Mouse (Mus musculus) liver, embryonic 13.5 days (tissue): ENCODE data around the gene Hydin. TPM values are rescaled to one million over a fixed set of nuclear protein-coding genes. Genes with fewer than 3 reads are reported as not detected.

Experiments
- ATAC-seq: fragments of 200-750 bp; cut with Nextera tagmentation; 2 replicates; pipeline ENCODE4 v1.8.0; 2017; ENCODE audit warnings: low read depth, mild to moderate bottlenecking, moderate number of reproducible peaks, moderate library complexity
- DNase-seq: peaks from one replicate; pipeline ENCODE4 v3.0.0; 2022
- H3K27ac ChIP-seq: fragments of 300-500 bp; sonication (generic); 2 replicates; pipeline ENCODE4 v1.5.1; 2015; ENCODE audit warnings: moderate library complexity, mild to moderate bottlenecking, inconsistent platforms
- H3K27me3 ChIP-seq: fragments of 300-500 bp; sonication (generic); 2 replicates; pipeline ENCODE4 v1.6.1; 2015; ENCODE audit warnings: mild to moderate bottlenecking, inconsistent platforms
- H3K36me3 ChIP-seq: fragments of 300-500 bp; sonication (generic); 2 replicates; pipeline ENCODE4 v1.6.1; 2015; ENCODE audit warnings: mild to moderate bottlenecking, inconsistent platforms
- H3K4me1 ChIP-seq: fragments of 300-500 bp; sonication (generic); replicated peaks from 2 replicates; pipeline ENCODE4 v1.6.1; 2015; ENCODE audit warnings: inconsistent platforms
- H3K4me2 ChIP-seq: fragments of 300-500 bp; sonication (generic); 2 replicates; pipeline ENCODE4 v1.6.1; 2015; ENCODE audit warnings: inconsistent platforms, mild to moderate bottlenecking, moderate library complexity
- H3K4me3 ChIP-seq: fragments of 300-500 bp; sonication (generic); replicated peaks from 2 replicates; pipeline ENCODE4 v1.5.1; 2015; ENCODE audit warnings: mild to moderate bottlenecking, inconsistent platforms
- H3K9ac ChIP-seq: fragments of 300-500 bp; sonication (generic); 2 replicates; pipeline ENCODE4 v1.6.1; 2015; ENCODE audit warnings: mild to moderate bottlenecking, inconsistent platforms
- H3K9me3 ChIP-seq: fragments of 300-500 bp; sonication (generic); replicated peaks from 2 replicates; pipeline ENCODE4 v1.6.1; 2016; ENCODE audit warnings: inconsistent platforms
- WGBS: fragments of 180-500 bp; shearing (Covaris S2); methylation state at CpG from one replicate; pipeline ENCODE4 v1.1.7; 2015; ENCODE audit not compliant: insufficient replicate concordance; 5-methylcytosine and 5-hydroxymethylcytosine counted together
- polyA plus RNA-seq: library from polyadenylated mRNA; unstranded; fragments of >200 nt; fragmentation: Nextera tagmentation; extraction: Ambion mirVana; gene quantifications from 2 replicates; pipeline ENCODE4 v1.2.1, GENCODE M21; 2015

Hydin gene
- polyA plus RNA-seq, 1 experiment from 2014 or later: 0.06 TPM

GRCm38 (mm10) chr8:110617801-110618358 is 351.1 kb downstream of the Hydin start:
- no peaks in the 10 kb centered on the region for H3K36me3 ChIP-seq
- 18% methylated on average over 14 of the region's 14 CpGs for WGBS
- ATAC-seq: no peak

GRCm38 (mm10) chr8:110618391-110619207 is 351.8 kb downstream of the Hydin start, which contains the start of gene Vac14:
TSS of gene Vac14 (plus strand) at chr8:110618585.
- peak within 1 kb of the TSS; percentile 96 for H3K4me3 ChIP-seq
- 0 out of 2 replicates have a peak, but pooled peaks cover 5% of the 10 kb centered on the region for H3K27me3 ChIP-seq
- peaks cover 38% of the 10 kb centered on the region for H3K4me1 ChIP-seq
- peak within 1 kb of the TSS; percentile 74 for H3K27ac ChIP-seq
- H3K9me3 ChIP-seq: no peaks in the 10 kb centered on the region
- no peaks in the 10 kb centered on the region for H3K36me3 ChIP-seq
- ATAC-seq (peak; percentile 93), DNase-seq (peak; percentile 98)
- peak within 1 kb of the TSS; percentile 87 for H3K9ac ChIP-seq
- H3K4me2 ChIP-seq: peak within 1 kb of the TSS; percentile 90
- under 1% methylated on average over 67 of the region's 67 CpGs for WGBS

More at GRCm38 (mm10) chr8:110617801-110618358, 351.1 kb downstream of the Hydin start:
- Histone ChIP-seq H3K9me3 (no peaks in the 10 kb centered on the region), H3K4me1 (peaks cover 38% of the 10 kb centered on the region), H3K4me2 (peak overlapping the region; percentile 90), H3K27me3 (0 out of 2 replicates have a peak, but pooled peaks cover 5% of the 10 kb centered on the region), H3K9ac (peak overlapping the region; percentile 34), H3K27ac (no peak overlapping the region), H3K4me3 (peak overlapping the region; percentile 96)
- DNase-seq: no peak

- peak overlapping the region; percentile 90 for H3K4me2 ChIP-seq
- H3K4me3 ChIP-seq: peak overlapping the region; percentile 96
- no peaks in the 10 kb centered on the region for H3K36me3 ChIP-seq
- WGBS: 10% methylated on average over 8 of the region's 8 CpGs
- no peaks in the 10 kb centered on the region for H3K9me3 ChIP-seq
- H3K27me3 ChIP-seq: 0 out of 2 replicates have a peak, but pooled peaks cover 5% of the 10 kb centered on the region
- ATAC-seq: peak; percentile 26; the same call in 1 of the 2 replicates
- peaks cover 38% of the 10 kb centered on the region for H3K4me1 ChIP-seq
- DNase-seq: no peak
- H3K9ac ChIP-seq: peak overlapping the region; percentile 87
- H3K27ac ChIP-seq: peak overlapping the region; percentile 74; the same call in 1 of the 2 replicates
Observed at GRCm38 (mm10) chr8:110619208-110619574, 352.4 kb downstream of the Hydin start.

- Histone ChIP-seq H3K9me3 (no peaks in the 10 kb centered on the region), H3K4me3 (peak overlapping the region; percentile 96), H3K36me3 (no peaks in the 10 kb centered on the region), H3K4me2 (peak overlapping the region; percentile 90), H3K27me3 (0 out of 2 replicates have a peak, but pooled peaks cover 5% of the 10 kb centered on the region), H3K27ac (no peak overlapping the region), H3K4me1 (peaks cover 38% of the 10 kb centered on the region), H3K9ac (peak overlapping the region; percentile 87; the same call in 1 of the 2 replicates)
- DNase-seq: no peak
- ATAC-seq: no peak
- WGBS: 77% methylated on average over 5 of the region's 5 CpGs
Observed at GRCm38 (mm10) chr8:110619919-110620318, 353.1 kb downstream of the Hydin start.

GRCm38 (mm10) chr8:110626431-110626830 is 359.7 kb downstream of the Hydin start:
- H3K36me3 ChIP-seq: no peaks in the 10 kb centered on the region; the same call in 1 of the 2 replicates

GRCm38 (mm10) chr8:110629245-110630063 is 362.7 kb downstream of the Hydin start:
- Histone ChIP-seq H3K9me3 (no peaks in the 10 kb centered on the region), H3K27ac (no peak overlapping the region), H3K4me1 (0 out of 2 replicates have a peak, but pooled peaks cover 6% of the 10 kb centered on the region), H3K36me3 (peaks cover 27% of the 10 kb centered on the region), H3K4me2 (no peak overlapping the region), H3K27me3 (no peaks in the 10 kb centered on the region), H3K4me3 (no peak overlapping the region), H3K9ac (no peak overlapping the region)
- 72% methylated on average over 9 of the region's 9 CpGs for WGBS
- ATAC-seq (peak; percentile 8; the same call in 1 of the 2 replicates), DNase-seq (peak; percentile 34)

More at GRCm38 (mm10) chr8:110626431-110626830, 359.7 kb downstream of the Hydin start:
- H3K27me3 ChIP-seq: no peaks in the 10 kb centered on the region
- peaks cover 6% of the 10 kb centered on the region; the same call in 1 of the 2 replicates for H3K4me1 ChIP-seq
- no peak for DNase-seq
- H3K9ac ChIP-seq: no peak overlapping the region
- no peak overlapping the region for H3K27ac ChIP-seq
- H3K4me2 ChIP-seq: no peak overlapping the region
- no peak overlapping the region for H3K4me3 ChIP-seq
- 72% methylated on average over 4 of the region's 4 CpGs for WGBS
- ATAC-seq: no peak
- no peaks in the 10 kb centered on the region for H3K9me3 ChIP-seq

- no peak overlapping the region for H3K27ac ChIP-seq
- no peak overlapping the region for H3K4me2 ChIP-seq
- no peaks in the 10 kb centered on the region for H3K27me3 ChIP-seq
- ATAC-seq: no peak
- no peak for DNase-seq
- H3K4me1 ChIP-seq: 0 out of 2 replicates have a peak, but pooled peaks cover 6% of the 10 kb centered on the region
- H3K9ac ChIP-seq: no peak overlapping the region
- H3K4me3 ChIP-seq: no peak overlapping the region
- peaks cover 33% of the 10 kb centered on the region for H3K36me3 ChIP-seq
- H3K9me3 ChIP-seq: no peaks in the 10 kb centered on the region
- WGBS: 79% methylated on average over 3 of the region's 3 CpGs
Observed at GRCm38 (mm10) chr8:110630079-110630478, 363.3 kb downstream of the Hydin start.

GRCm38 (mm10) chr8:110630571-110631071 is 363.8 kb downstream of the Hydin start:
- Histone ChIP-seq H3K27ac (no peak overlapping the region), H3K36me3 (peaks cover 39% of the 10 kb centered on the region), H3K27me3 (no peaks in the 10 kb centered on the region), H3K9ac (no peak overlapping the region), H3K9me3 (no peaks in the 10 kb centered on the region), H3K4me2 (no peak overlapping the region), H3K4me1 (0 out of 2 replicates have a peak, but pooled peaks cover 6% of the 10 kb centered on the region), H3K4me3 (no peak overlapping the region)
- ATAC-seq (no peak), DNase-seq (no peak)
- WGBS: 86% methylated on average over 8 of the region's 8 CpGs

- H3K4me2 ChIP-seq: no peak overlapping the region
- no peak for ATAC-seq
- peaks cover 44% of the 10 kb centered on the region for H3K36me3 ChIP-seq
- 0 out of 2 replicates have a peak, but pooled peaks cover 6% of the 10 kb centered on the region for H3K4me1 ChIP-seq
- H3K9me3 ChIP-seq: no peaks in the 10 kb centered on the region
- H3K27ac ChIP-seq: no peak overlapping the region
- DNase-seq: no peak
- WGBS: 92% methylated on average over 7 of the region's 7 CpGs
- no peak overlapping the region for H3K4me3 ChIP-seq
- H3K9ac ChIP-seq: no peak overlapping the region
- no peaks in the 10 kb centered on the region for H3K27me3 ChIP-seq
Observed at GRCm38 (mm10) chr8:110631201-110631600, 364.4 kb downstream of the Hydin start.

- Histone ChIP-seq H3K36me3 (peaks cover 70% of the 10 kb centered on the region), H3K4me1 (0 out of 2 replicates have a peak, but pooled peaks cover 2% of the 10 kb centered on the region), H3K9me3 (no peaks in the 10 kb centered on the region), H3K27me3 (no peaks in the 10 kb centered on the region), H3K4me2 (no peak overlapping the region), H3K4me3 (no peak overlapping the region), H3K27ac (no peak overlapping the region), H3K9ac (no peak overlapping the region)
- DNase-seq (no peak), ATAC-seq (no peak)
- WGBS: 81% methylated on average over 3 of the region's 3 CpGs
Observed at GRCm38 (mm10) chr8:110633814-110634213, 367.0 kb downstream of the Hydin start.
